Mouse (Mus musculus): ENCODE results near the gene Myo1f.
"Not testable (repeated sequence)": the region's sequence is repeated elsewhere in the genome, so short reads cannot be mapped to it uniquely, and the experiment has no call there.

Myo1f gene

GRCm38 (mm10) chr17:33566182-33566581, 10.7 kb downstream of the Myo1f start:
- no peak for DNase-seq (ENCODE audit: low read depth in 2 of 2, low spot score in 2 of 2)

- DNase-seq (ENCODE audit: low read depth in 2 of 2, low spot score in 2 of 2), result no peak
These were observed 28.6 kb downstream of the Myo1f start for GRCm38 (mm10) chr17:33584061-33584460.

- DNase-seq (ENCODE audit: low read depth in 2 of 2, low spot score in 2 of 2), result no peak
These were observed 30.5 kb downstream of the Myo1f start for GRCm38 (mm10) chr17:33586011-33586410.

GRCm38 (mm10) chr17:33597271-33597670, 41.8 kb downstream of the Myo1f start:
- no peak for DNase-seq (ENCODE audit: low read depth in 2 of 2, low spot score in 2 of 2)

- DNase-seq (ENCODE audit: low read depth in 2 of 2, low spot score in 2 of 2), result no peak
These were observed 43.0 kb downstream of the Myo1f start for GRCm38 (mm10) chr17:33598506-33598905.

- no peak for DNase-seq (ENCODE audit: low read depth in 2 of 2, low spot score in 2 of 2)
These were observed 44.4 kb downstream of the Myo1f start for GRCm38 (mm10) chr17:33599836-33600475.

GRCm38 (mm10) chr17:33600831-33601230, 45.3 kb downstream of the Myo1f start:
- no peak for DNase-seq (ENCODE audit: low read depth in 2 of 2, low spot score in 2 of 2)

- no peak for DNase-seq (ENCODE audit: low read depth in 2 of 2, low spot score in 2 of 2)
These were observed 46.4 kb downstream of the Myo1f start for GRCm38 (mm10) chr17:33601947-33602346.

- DNase-seq (ENCODE audit: low read depth in 2 of 2, low spot score in 2 of 2), result no peak
These were observed 51.8 kb downstream of the Myo1f start for GRCm38 (mm10) chr17:33607273-33607672.

GRCm38 (mm10) chr17:33610548-33610947, 55.0 kb downstream of the Myo1f start:
- no peak for DNase-seq (ENCODE audit: low read depth in 2 of 2, low spot score in 2 of 2)

- DNase-seq (ENCODE audit: low read depth in 2 of 2, low spot score in 2 of 2), result not testable (repeated sequence)
These were observed 58.2 kb downstream of the Myo1f start for GRCm38 (mm10) chr17:33613726-33614125.

GRCm38 (mm10) chr17:33627281-33627680, 71.8 kb downstream of the Myo1f start:
- no peak for DNase-seq (ENCODE audit: low read depth in 2 of 2, low spot score in 2 of 2)

GRCm38 (mm10) chr17:33628621-33629486, 73.3 kb downstream of the Myo1f start, which contains the start of gene Zfp414:
Gene Zfp414, plus strand, starts transcription at chr17:33629090.
- peak; percentile 86 to 93 for DNase-seq (ENCODE audit: low read depth in 2 of 2, low spot score in 2 of 2)

GRCm38 (mm10) chr17:33629487-33630125, 74.1 kb downstream of the Myo1f start:
- DNase-seq (ENCODE audit: low read depth in 2 of 2, low spot score in 2 of 2), result no peak

GRCm38 (mm10) chr17:33630171-33630895, 74.8 kb downstream of the Myo1f start:
- DNase-seq (ENCODE audit: low read depth in 2 of 2, low spot score in 2 of 2), result no peak

GRCm38 (mm10) chr17:33631236-33631635, 75.7 kb downstream of the Myo1f start:
- no peak for DNase-seq (ENCODE audit: low read depth in 2 of 2, low spot score in 2 of 2)

GRCm38 (mm10) chr17:33631796-33632195, 76.3 kb downstream of the Myo1f start:
- DNase-seq (ENCODE audit: low read depth in 2 of 2, low spot score in 2 of 2), result no peak

- no peak for DNase-seq (ENCODE audit: low read depth in 2 of 2, low spot score in 2 of 2)
These were observed 81.5 kb downstream of the Myo1f start for GRCm38 (mm10) chr17:33637038-33637437.

- no peak for DNase-seq (ENCODE audit: low read depth in 2 of 2, low spot score in 2 of 2)
These were observed 82.2 kb downstream of the Myo1f start, which contains the start of gene Pram1 for GRCm38 (mm10) chr17:33637516-33638276. Gene Pram1, plus strand, starts transcription at chr17:33638056.

GRCm38 (mm10) chr17:33639743-33640142, 84.2 kb downstream of the Myo1f start:
- no peak for DNase-seq (ENCODE audit: low read depth in 2 of 2, low spot score in 2 of 2)

Data from CD8-positive naive resting alpha-beta T cell, adult 2 months (primary cell).